Mouse (Mus musculus) ES-E14 (cell line): ENCODE measurements around the gene Herc2.

Source experiments
- CHD2 ChIP-seq: IDR thresholded peaks from 2 replicates; pipeline ENCODE4 v1.6.1; 2014; ENCODE audit warnings: mild to moderate bottlenecking, low read depth, low read length, inconsistent platforms
- ZC3H11A ChIP-seq: IDR thresholded peaks from 2 replicates; pipeline ENCODE4 v1.6.1; 2012; ENCODE audit warnings: low read depth, mild to moderate bottlenecking, inconsistent platforms, low read length, borderline replicate concordance
- ZNF384 ChIP-seq: IDR thresholded peaks from 2 replicates; pipeline ENCODE4 v1.6.1; 2012; ENCODE audit warnings: low read depth, low read length, inconsistent platforms

GRCm38 (mm10) chr7:56066136-56066535 lies 16.1 kb downstream of the Herc2 start:
- no peak for TF ChIP-seq ZNF384
- TF ChIP-seq ZC3H11A: no peak
- TF ChIP-seq CHD2: no peak
